9 mouse cellular contexts compared by ENCODE assay signal in the genomic region with DNA sequence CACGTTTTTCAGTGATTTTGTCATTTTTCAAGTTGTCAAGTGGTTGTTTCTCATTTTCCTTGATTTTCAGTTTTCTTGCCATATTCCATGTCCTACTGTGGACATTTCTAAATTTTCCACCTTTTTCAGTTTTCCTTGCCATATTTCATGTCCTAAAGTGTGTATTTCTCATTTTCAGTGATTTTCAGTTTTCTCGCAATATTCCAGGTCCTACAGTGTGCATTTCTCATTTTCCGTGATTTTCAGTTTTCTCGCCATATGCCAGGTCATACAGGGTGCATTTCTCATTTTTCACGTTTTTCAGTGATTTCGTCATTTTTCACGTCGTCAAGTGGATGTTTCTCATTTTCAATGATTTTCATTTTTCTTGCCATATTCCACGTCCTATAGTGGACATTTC. TPM values are rescaled to one million over a fixed set of nuclear protein-coding genes. Genes with fewer than 3 reads are reported as not detected.
DNase-seq lines count a peak whose midpoint lies in the region.
"Had no signal": no experiment of that assay in that cellular context is flagged by ENCODE, and none has a peak within 500 bp of the region (broad histone marks: within the 10 kb centered on the region; RNA-seq: fewer than 3 reads in every experiment).

No protein-coding gene starts in this region.

- peak; percentile 74 for DNase-seq in T-cell, adult 2 months (ENCODE audit: low spot score)
- DNase-seq in cerebellum, postnatal 10 days = peak; percentile 61 to 99
- DNase-seq in gastrocnemius, postnatal 10 days = peak; percentile 100
- peak; percentile 90 to 100 for DNase-seq in kidney, postnatal 25 days
- peak; percentile 29 for DNase-seq in left cerebral cortex, adult 11 months (ENCODE audit: low spot score)
- peak; percentile 21 for DNase-seq in lung, postnatal 36 days
- DNase-seq in spleen, postnatal 10 days (ENCODE audit: low spot score in 2 of 2) = peak; percentile 97 to 100
- peak; percentile 11 to 21 for DNase-seq in thymus, postnatal 36 days

RNA-seq across cellular contexts. Expression of a gene that starts 1.7 kb away (rescaled TPM):
- 1 to 10 TPM in 1 of 2 experiments, not detected in 1; 1.3 TPM for total RNA-seq in gastrocnemius, postnatal 10 days (2021)
- total RNA-seq: heart, postnatal 14 days had no signal

RNA-seq across cellular contexts. Expression of a gene that starts 3.5 kb away (rescaled TPM):
- total RNA-seq in gastrocnemius, postnatal 10 days (2021) = not detected
- total RNA-seq: heart, postnatal 14 days had no signal

RNA-seq across cellular contexts. Expression of a gene that starts 4.4 kb away (rescaled TPM):
- total RNA-seq in gastrocnemius, postnatal 10 days (2021) = 1 to 10 TPM in 1 of 2 experiments, under 1 TPM in 1; 0.94 to 1.6 TPM

RNA-seq across cellular contexts. Expression of a gene that starts 6.0 kb away (rescaled TPM):
- total RNA-seq in gastrocnemius, postnatal 10 days (2021) = not detected
- total RNA-seq: heart, postnatal 14 days had no signal

RNA-seq across cellular contexts. Expression of a gene that starts 6.3 kb away (rescaled TPM):
- not detected for total RNA-seq in gastrocnemius, postnatal 10 days (2021)
- total RNA-seq: heart, postnatal 14 days had no signal

Comparison
In these comparisons a context has a peak if more than half of its experiments do, and no peak if none do; other contexts are left out.
1. Peak in every context shown above with its lines: DNase-seq.
2. DNase-seq: peak in every context shown above with its lines; median percentile 100 in gastrocnemius, postnatal 10 days; 98 in spleen, postnatal 10 days; 95 in kidney, postnatal 25 days; 80 in cerebellum, postnatal 10 days; 74 in T-cell, adult 2 months; 29 in left cerebral cortex, adult 11 months; 21 in lung, postnatal 36 days; 16 in thymus, postnatal 36 days.